Mouse (Mus musculus): ENCODE results near the gene Pard3. TPM values are rescaled to one million over a fixed set of nuclear protein-coding genes. Genes with fewer than 3 reads are reported as not detected.

Gene Pard3
- total and polyA plus RNA-seq, 3 experiments, result 0.51 to 1.3 (median 0.94) TPM

GRCm38 (mm10) chr8:127616681-127617080, 553.0 kb downstream of the Pard3 start:
- no peak overlapping the region for H3K27ac ChIP-seq (ENCODE audit: insufficient read depth, low read depth)
- TF ChIP-seq ZKSCAN1 (IDR thresholded peaks at IDR 0.05; ENCODE audit: borderline replicate concordance, low read depth, low read length) (no peak), TBP (conservative IDR thresholded peaks at IDR 0.05; ENCODE audit: low read depth, low read length) (no peak), UBTF (IDR thresholded peaks at IDR 0.05; ENCODE audit: low read depth, low read length) (no peak)
- H3K4me3 ChIP-seq (replicated peaks in 1 of 3; ENCODE audit: low read depth in 2 of 3, low read length in 2 of 3, poor library complexity in 1 of 3), result no peak overlapping the region
- in situ Hi-C loops (cut with MboI; ENCODE audit: low pct_ligation_motif_present, low pct_unique_long_range_greater_than_20kb, low sequenced_read_pairs), result no loop called here
- H3K79me2 ChIP-seq (replicated peaks; ENCODE audit: control insufficient read depth, extremely low read depth, insufficient read depth, poor library complexity, severe bottlenecking), result no peaks in the 10 kb centered on the region
- no peaks in the 10 kb centered on the region for H3K27me3 ChIP-seq (replicated peaks)
- H3K36me3 ChIP-seq (replicated peaks in 1 of 2; ENCODE audit: control insufficient read depth in 1 of 2, insufficient read depth in 1 of 2, low read length in 1 of 2), result no peaks in the 10 kb centered on the region
- no peak overlapping the region for H3K4me2 ChIP-seq (ENCODE audit: insufficient read depth, low read depth, poor library complexity, severe bottlenecking)
- dilution Hi-C loops (cut with MboI; ENCODE audit: extremely low pct_ligation_motif_present, extremely low pct_unique_long_range_greater_than_20kb, low sequenced_read_pairs), result no loop called here
- peaks cover 0 to 37% of the 10 kb centered on the region in 2 experiments; a peak in 3 of 4 replicates for H3K4me1 ChIP-seq (ENCODE audit: control insufficient read depth in 1 of 2, insufficient read depth in 2 of 2)
- H3K9me3 ChIP-seq (replicated peaks; ENCODE audit: low read length), result no peaks in the 10 kb centered on the region
- DNase-seq (ENCODE audit: extremely low read depth), result no peak
- H3K9ac ChIP-seq (ENCODE audit: insufficient read depth, low read depth), result no peak overlapping the region

GRCm38 (mm10) chr8:127622137-127622536, 558.4 kb downstream of the Pard3 start:
- Histone ChIP-seq H3K4me1 (ENCODE audit: control insufficient read depth in 1 of 2, insufficient read depth in 2 of 2) (peaks cover 2 to 31% of the 10 kb centered on the region in 2 experiments; a peak in 3 of 4 replicates), H3K9ac (ENCODE audit: insufficient read depth, low read depth) (no peak overlapping the region), H3K4me3 (replicated peaks in 1 of 3; ENCODE audit: low read depth in 2 of 3, low read length in 2 of 3, poor library complexity in 1 of 3) (no peak overlapping the region), H3K36me3 (replicated peaks in 1 of 2; ENCODE audit: control insufficient read depth in 1 of 2, insufficient read depth in 1 of 2, low read length in 1 of 2) (no peaks in the 10 kb centered on the region), H3K27me3 (replicated peaks) (no peaks in the 10 kb centered on the region), H3K27ac (ENCODE audit: insufficient read depth, low read depth) (no peak overlapping the region), H3K9me3 (replicated peaks; ENCODE audit: low read length) (no peaks in the 10 kb centered on the region), H3K4me2 (ENCODE audit: insufficient read depth, low read depth, poor library complexity, severe bottlenecking) (no peak overlapping the region), H3K79me2 (replicated peaks; ENCODE audit: control insufficient read depth, extremely low read depth, insufficient read depth, poor library complexity, severe bottlenecking) (no peaks in the 10 kb centered on the region)
- dilution Hi-C loops (cut with MboI; ENCODE audit: extremely low pct_ligation_motif_present, extremely low pct_unique_long_range_greater_than_20kb, low sequenced_read_pairs), result no loop called here
- in situ Hi-C loops (cut with MboI; ENCODE audit: low pct_ligation_motif_present, low pct_unique_long_range_greater_than_20kb, low sequenced_read_pairs), result no loop called here
- peak; percentile 66 for DNase-seq (ENCODE audit: extremely low read depth)
- TF ChIP-seq MAFK (IDR thresholded peaks at IDR 0.05; ENCODE audit: insufficient replicate concordance, low read length) (0 out of 2 replicates have a peak, but pooled peaks have one; percentile 37), POLR2A (IDR thresholded peaks at IDR 0.05; ENCODE audit: low read depth, low read length) (no peak), CHD1 (IDR thresholded peaks at IDR 0.05; ENCODE audit: low read depth, low read length) (no peak), ETS1 (conservative IDR thresholded peaks at IDR 0.05; ENCODE audit: low read depth, low read length) (peak; percentile 83), MXI1 (IDR thresholded peaks at IDR 0.05; ENCODE audit: low read depth, low read length) (no peak), ELF1 (IDR thresholded peaks at IDR 0.05; ENCODE audit: low read depth, low read length) (no peak), POLR2AphosphoS2 (IDR thresholded peaks at IDR 0.05; ENCODE audit: low read depth, low read length) (no peak), ZNF384 (IDR thresholded peaks at IDR 0.05; ENCODE audit: low read depth, low read length) (peak; percentile 44; the same call in 1 of the 2 replicates), E2F4 (IDR thresholded peaks at IDR 0.05; ENCODE audit: insufficient replicate concordance, low read depth, low read length) (no peak), IRF4 (IDR thresholded peaks at IDR 0.05; ENCODE audit: low read depth, low read length) (peak; percentile 37; the same call in 1 of the 2 replicates), EP300 (IDR thresholded peaks at IDR 0.05; ENCODE audit: low read length) (peak; percentile 88), CTCF (conservative IDR thresholded peaks at IDR 0.05 in 1 of 2, IDR thresholded peaks at IDR 0.05 in 1 of 2; ENCODE audit: low read depth in 2 of 2, low read length in 2 of 2) (no peak), MAX (IDR thresholded peaks at IDR 0.05; ENCODE audit: low read length) (no peak), RCOR1 (conservative IDR thresholded peaks at IDR 0.05; ENCODE audit: low read depth, low read length) (no peak), JUN (IDR thresholded peaks at IDR 0.05; ENCODE audit: insufficient read depth, low read depth, low read length) (no peak), GABPA (IDR thresholded peaks at IDR 0.05; ENCODE audit: insufficient replicate concordance, low read depth, low read length) (no peak), ZC3H11A (IDR thresholded peaks at IDR 0.05; ENCODE audit: low read depth, low read length) (no peak), CHD2 (IDR thresholded peaks at IDR 0.05; ENCODE audit: low read length) (0 out of 2 replicates have a peak, but pooled peaks have one; percentile 30), MEF2A (IDR thresholded peaks at IDR 0.05; ENCODE audit: borderline replicate concordance, low read depth, low read length) (peak; percentile 70; the same call in 1 of the 2 replicates), SMC3 (IDR thresholded peaks at IDR 0.05; ENCODE audit: low read depth, low read length) (no peak), UBTF (IDR thresholded peaks at IDR 0.05; ENCODE audit: low read depth, low read length) (no peak), ZKSCAN1 (IDR thresholded peaks at IDR 0.05; ENCODE audit: borderline replicate concordance, low read depth, low read length) (no peak), BHLHE40 (IDR thresholded peaks at IDR 0.05; ENCODE audit: low read depth, low read length) (peak; percentile 50), SIN3A (IDR thresholded peaks at IDR 0.05; ENCODE audit: low read length) (no peak)
